In the genomic region with DNA sequence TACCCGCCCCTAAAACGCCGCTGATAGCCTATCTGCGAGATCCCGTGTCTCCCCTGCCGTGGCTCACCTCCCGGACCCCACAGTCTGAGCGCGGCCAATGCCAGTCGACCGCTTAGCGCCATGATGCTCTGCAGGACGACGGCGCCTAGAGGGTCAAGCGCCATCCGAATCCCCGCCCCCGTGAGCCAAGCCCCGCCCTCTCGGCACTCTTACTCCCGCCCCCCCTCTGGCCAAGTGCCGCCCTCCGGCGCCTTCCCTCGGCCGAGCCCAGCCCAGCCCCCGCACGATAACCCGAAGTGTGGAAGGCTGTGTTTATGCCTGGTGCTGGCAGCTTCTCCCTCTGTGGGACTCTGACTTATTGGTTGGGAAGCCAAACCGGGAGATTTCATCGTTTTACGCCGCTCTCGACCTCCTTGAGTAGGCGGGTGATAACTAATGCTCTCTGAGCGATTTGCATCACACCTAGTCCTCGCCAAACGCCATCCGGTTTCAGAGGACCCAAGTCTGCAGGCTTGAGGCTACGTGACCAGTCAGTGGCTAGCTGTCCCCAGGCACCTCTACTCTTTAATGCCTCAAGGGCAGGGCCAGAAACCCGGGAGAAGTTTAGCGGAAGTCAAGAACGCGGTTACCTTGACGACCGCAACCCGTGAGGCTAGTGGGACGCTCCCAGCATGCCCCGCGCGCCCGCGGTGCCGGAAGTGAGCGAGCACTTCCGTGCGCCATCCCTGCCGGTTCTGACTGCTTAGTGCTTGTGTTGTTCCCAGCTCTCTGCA, we compare ENCODE assay signal across 8 mouse cellular contexts. TPM values are rescaled to one million over a fixed set of nuclear protein-coding genes. Genes with fewer than 3 reads are reported as not detected.
A peak's percentile ranks its signal among the peaks of the same experiment; 100 is the strongest.
DNase-seq lines count a peak whose midpoint lies in the region; ATAC-seq lines count a peak whose summit lies in the region.

TSS of gene Psmd13 (plus strand) at position 273 of the 773 bp plus-strand sequence.
TSS of gene Sirt3 (minus strand) at position 614 of the 773 bp plus-strand sequence.

- H3K27me3 ChIP-seq in forebrain, embryonic 11.5 days (ENCODE audit: control insufficient read depth, insufficient read depth, low read length): no peaks in the 10 kb centered on the region
- H3K27me3 ChIP-seq in heart, embryonic 16.5 days (ENCODE audit: control insufficient read depth, insufficient read depth, low read length): no peaks in the 10 kb centered on the region
- H3K27me3 ChIP-seq in liver, embryonic 15.5 days: no peaks in the 10 kb centered on the region
- no peaks in the 10 kb centered on the region for H3K27me3 ChIP-seq in neural tube, embryonic 12.5 days (replicated peaks)

- H3K27ac ChIP-seq in forebrain, embryonic 11.5 days (ENCODE audit: low read depth, low read length): peak within 1 kb of the TSS; percentile 66
- H3K27ac ChIP-seq in heart, embryonic 16.5 days (ENCODE audit: low read length): peak within 1 kb of the TSS; percentile 92
- peak within 1 kb of the TSS; percentile 90 for H3K27ac ChIP-seq in liver, embryonic 15.5 days (replicated peaks)
- peak within 1 kb of the TSS; percentile 50 for H3K27ac ChIP-seq in neural tube, embryonic 12.5 days

- H3K9me3 ChIP-seq in forebrain, embryonic 11.5 days (ENCODE audit: control insufficient read depth, low read length): no peaks in the 10 kb centered on the region
- H3K9me3 ChIP-seq in heart, embryonic 16.5 days (replicated peaks; ENCODE audit: control insufficient read depth, low read length): no peaks in the 10 kb centered on the region
- no peaks in the 10 kb centered on the region for H3K9me3 ChIP-seq in liver, embryonic 15.5 days (replicated peaks)
- H3K9me3 ChIP-seq in neural tube, embryonic 12.5 days: no peaks in the 10 kb centered on the region

- peak; percentile 96 for ATAC-seq in forebrain, embryonic 11.5 days (replicated peaks; ENCODE audit: low FRiP score)
- peak; percentile 97 for ATAC-seq in heart, embryonic 16.5 days (replicated peaks; ENCODE audit: extremely low read depth, insufficient read depth, low FRiP score)
- ATAC-seq in liver, embryonic 15.5 days (ENCODE audit: insufficient read depth): peak; percentile 94
- peak; percentile 97 for ATAC-seq in neural tube, embryonic 12.5 days (ENCODE audit: low FRiP score, low read depth)

- WGBS in forebrain, embryonic 11.5 days: under 1% methylated on average over 59 of the region's 59 CpGs
- under 1% methylated on average over 59 of the region's 59 CpGs for WGBS in heart, embryonic 16.5 days
- under 1% methylated on average over 59 of the region's 59 CpGs for WGBS in liver, embryonic 15.5 days (ENCODE audit: insufficient replicate concordance)
- WGBS in neural tube, embryonic 12.5 days: under 1% methylated on average over 59 of the region's 59 CpGs

- DNase-seq in CD8-positive naive resting alpha-beta T cell, adult 2 months (ENCODE audit: low read depth in 2 of 2, low spot score in 2 of 2): peak; percentile 85 to 89
- peak; percentile 92 for DNase-seq in c-Kit-positive CD71-negative TER-119-negative erythroid progenitor cells, embryonic 14.5 days (ENCODE audit: low read depth)
- DNase-seq in forebrain, embryonic 11.5 days (ENCODE audit: low spot score): peak; percentile 94
- DNase-seq in kidney, postnatal 36 days: peak; percentile 97 to 99
- DNase-seq in telencephalon, adult 2 months (ENCODE audit: low read depth, low spot score): peak; percentile 92

- peaks cover 3% of the 10 kb centered on the region; the same call in 1 of the 2 replicates for H3K4me1 ChIP-seq in forebrain, embryonic 11.5 days (replicated peaks; ENCODE audit: control insufficient read depth, insufficient read depth, low read length)
- H3K4me1 ChIP-seq in heart, embryonic 16.5 days (ENCODE audit: control insufficient read depth, insufficient read depth, low read length): peaks cover 16% of the 10 kb centered on the region
- peaks cover 42% of the 10 kb centered on the region for H3K4me1 ChIP-seq in liver, embryonic 15.5 days (replicated peaks)
- peaks cover 11% of the 10 kb centered on the region for H3K4me1 ChIP-seq in neural tube, embryonic 12.5 days

- peaks cover 4% of the 10 kb centered on the region; the same call in 1 of the 2 replicates for H3K36me3 ChIP-seq in forebrain, embryonic 11.5 days (ENCODE audit: control insufficient read depth, insufficient read depth, low read length)
- H3K36me3 ChIP-seq in heart, embryonic 16.5 days (ENCODE audit: control insufficient read depth, insufficient read depth): peaks cover 9% of the 10 kb centered on the region
- H3K36me3 ChIP-seq in liver, embryonic 15.5 days (replicated peaks): peaks cover 34% of the 10 kb centered on the region
- peaks cover 23% of the 10 kb centered on the region for H3K36me3 ChIP-seq in neural tube, embryonic 12.5 days

- H3K4me3 ChIP-seq in forebrain, embryonic 11.5 days (ENCODE audit: low read depth, low read length): peak within 1 kb of the TSS; percentile 91
- H3K4me3 ChIP-seq in heart, embryonic 16.5 days (ENCODE audit: low read length): peak within 1 kb of the TSS; percentile 97
- peak within 1 kb of the TSS; percentile 76 for H3K4me3 ChIP-seq in liver, embryonic 15.5 days (replicated peaks)
- peak within 1 kb of the TSS; percentile 95 for H3K4me3 ChIP-seq in neural tube, embryonic 12.5 days

- H3K4me2 ChIP-seq in forebrain, embryonic 11.5 days (ENCODE audit: low read depth, low read length, severe bottlenecking): peak within 1 kb of the TSS; percentile 82
- H3K4me2 ChIP-seq in heart, embryonic 16.5 days (ENCODE audit: low read depth, low read length): peak within 1 kb of the TSS; percentile 73
- peak within 1 kb of the TSS; percentile 94 for H3K4me2 ChIP-seq in liver, embryonic 15.5 days
- peak within 1 kb of the TSS; percentile 77 for H3K4me2 ChIP-seq in neural tube, embryonic 12.5 days (replicated peaks)

- peak within 1 kb of the TSS; percentile 81 for H3K9ac ChIP-seq in forebrain, embryonic 11.5 days (ENCODE audit: low read length)
- peak within 1 kb of the TSS; percentile 88 for H3K9ac ChIP-seq in heart, embryonic 16.5 days (ENCODE audit: low read length)
- H3K9ac ChIP-seq in liver, embryonic 15.5 days: peak within 1 kb of the TSS; percentile 84
- peak within 1 kb of the TSS; percentile 86 for H3K9ac ChIP-seq in neural tube, embryonic 12.5 days

RNA-seq across cellular contexts. Expression of gene Psmd13, which starts in this region (rescaled TPM):
- 242 and 244 TPM in 2 replicates for polyA plus RNA-seq in forebrain, embryonic 11.5 days (2014; fragmentation: Nextera tagmentation; extraction: Ambion mirVana)
- 181 and 189 TPM in 2 replicates for polyA plus RNA-seq in heart, embryonic 16.5 days (2015; fragmentation: Nextera tagmentation; extraction: Ambion mirVana)
- 133 TPM in 2 replicates for polyA plus RNA-seq in liver, embryonic 15.5 days (2015; fragmentation: Nextera tagmentation; extraction: Ambion mirVana)
- polyA plus RNA-seq in neural tube, embryonic 12.5 days (2016; fragmentation: Nextera tagmentation; extraction: Ambion mirVana): 293 and 317 TPM in 2 replicates

RNA-seq across cellular contexts. Expression of gene Sirt3, which starts in this region (rescaled TPM):
- polyA plus RNA-seq in forebrain, embryonic 11.5 days (2014; fragmentation: Nextera tagmentation; extraction: Ambion mirVana): 24.3 and 25.2 TPM in 2 replicates
- polyA plus RNA-seq in heart, embryonic 16.5 days (2015; fragmentation: Nextera tagmentation; extraction: Ambion mirVana): 65.4 and 71.2 TPM in 2 replicates
- 20.0 and 21.5 TPM in 2 replicates for polyA plus RNA-seq in liver, embryonic 15.5 days (2015; fragmentation: Nextera tagmentation; extraction: Ambion mirVana)
- 32.4 and 33.1 TPM in 2 replicates for polyA plus RNA-seq in neural tube, embryonic 12.5 days (2016; fragmentation: Nextera tagmentation; extraction: Ambion mirVana)

Comparison
In these comparisons a context has a peak if more than half of its experiments do, and no peak if none do; other contexts are left out.
1. Peak in every context shown above with its lines: DNase-seq, ATAC-seq, H3K4me3 ChIP-seq and H3K27ac ChIP-seq.